Mouse (Mus musculus): ENCODE results near the gene Pacrg.

GRCm38 (mm10) chr17:10481081-10481480 lies 359.0 kb downstream of the Pacrg start:
- TF ChIP-seq ETS1 (conservative IDR thresholded peaks at IDR 0.05; ENCODE audit: low read depth, low read length), result no peak
- TF ChIP-seq NRF1 (IDR thresholded peaks at IDR 0.05; ENCODE audit: low read depth, low read length), result no peak
- TF ChIP-seq CTCF (conservative IDR thresholded peaks at IDR 0.05 in 1 of 2, IDR thresholded peaks at IDR 0.05 in 1 of 2; ENCODE audit: low read depth in 2 of 2, low read length in 2 of 2), result no peak
- TF ChIP-seq EP300 (IDR thresholded peaks at IDR 0.05; ENCODE audit: low read length), result no peak
- TF ChIP-seq POLR2A (IDR thresholded peaks at IDR 0.05; ENCODE audit: low read depth, low read length), result no peak
- no peak for TF ChIP-seq HCFC1 (IDR thresholded peaks at IDR 0.05; ENCODE audit: low read depth, low read length)
- TF ChIP-seq TBP (conservative IDR thresholded peaks at IDR 0.05; ENCODE audit: low read depth, low read length), result no peak
- TF ChIP-seq BHLHE40 (IDR thresholded peaks at IDR 0.05; ENCODE audit: low read depth, low read length), result no peak
